11 mouse cellular contexts compared by ENCODE assay signal in genomic region chr2:116019466-116019794, GRCm38 (mm10). TPM values are rescaled to one million over a fixed set of nuclear protein-coding genes. Genes with fewer than 3 reads are reported as not detected.
DNase-seq lines count a peak whose midpoint lies in the region; ATAC-seq and TF ChIP-seq lines count a peak whose summit lies in the region.
"Had no signal": no experiment of that assay in that cellular context is flagged by ENCODE, and none has a peak within 500 bp of the region (broad histone marks: within the 10 kb centered on the region; RNA-seq: fewer than 3 reads in every experiment).

No protein-coding gene starts in this region.

- peak; percentile 27; the same call in 1 of the 2 replicates for ATAC-seq in intestine, embryonic 15.5 days
- no peak for ATAC-seq in intestine, embryonic 16.5 days
- ATAC-seq in forebrain, embryonic 11.5 days (replicated peaks; ENCODE audit: low FRiP score), result peak; percentile 42
- peak; percentile 49 for ATAC-seq in intestine, postnatal 0 days
- ATAC-seq in neural tube, embryonic 13.5 days (ENCODE audit: low read depth), result peak; percentile 20; the same call in 1 of the 2 replicates
- ATAC-seq in heart, embryonic 11.5 days (replicated peaks; ENCODE audit: insufficient number of reproducible peaks, low FRiP score, low TSS enrichment), result no peak
- ATAC-seq: Patski had no signal

- H3K4me1 ChIP-seq in intestine, embryonic 15.5 days (replicated peaks), result peaks cover 15% of the 10 kb centered on the region
- peaks cover 16% of the 10 kb centered on the region for H3K4me1 ChIP-seq in intestine, embryonic 16.5 days (ENCODE audit: control insufficient read depth, insufficient read depth, low read length)
- peaks cover 26% of the 10 kb centered on the region for H3K4me1 ChIP-seq in forebrain, embryonic 11.5 days (replicated peaks; ENCODE audit: control insufficient read depth, insufficient read depth, low read length)
- no peaks in the 10 kb centered on the region for H3K4me1 ChIP-seq in intestine, postnatal 0 days (replicated peaks; ENCODE audit: control insufficient read depth, insufficient read depth, low read length)
- H3K4me1 ChIP-seq in neural tube, embryonic 13.5 days (replicated peaks), result peaks cover 46% of the 10 kb centered on the region
- H3K4me1 ChIP-seq in heart, embryonic 11.5 days (ENCODE audit: control insufficient read depth, insufficient read depth, low read length), result peaks cover 20% of the 10 kb centered on the region
- H3K4me1 ChIP-seq: liver, embryonic 15.5 days had no signal

- no peak overlapping the region for H3K9ac ChIP-seq in intestine, embryonic 15.5 days
- no peak overlapping the region for H3K9ac ChIP-seq in intestine, embryonic 16.5 days (ENCODE audit: low read depth, low read length)
- peak overlapping the region; percentile 40 for H3K9ac ChIP-seq in forebrain, embryonic 11.5 days (ENCODE audit: low read length)
- no peak overlapping the region for H3K9ac ChIP-seq in intestine, postnatal 0 days (ENCODE audit: low read depth, low read length)
- no peak overlapping the region for H3K9ac ChIP-seq in neural tube, embryonic 13.5 days
- no peak overlapping the region for H3K9ac ChIP-seq in heart, embryonic 11.5 days (ENCODE audit: low read depth, low read length)
- H3K9ac ChIP-seq: liver, embryonic 15.5 days had no signal

- no peaks in the 10 kb centered on the region for H3K9me3 ChIP-seq in intestine, embryonic 15.5 days
- no peaks in the 10 kb centered on the region for H3K9me3 ChIP-seq in intestine, embryonic 16.5 days (ENCODE audit: control insufficient read depth, low read length)
- no peaks in the 10 kb centered on the region for H3K9me3 ChIP-seq in forebrain, embryonic 11.5 days (ENCODE audit: control insufficient read depth, low read length)
- no peaks in the 10 kb centered on the region for H3K9me3 ChIP-seq in intestine, postnatal 0 days (ENCODE audit: control insufficient read depth)
- no peaks in the 10 kb centered on the region for H3K9me3 ChIP-seq in neural tube, embryonic 13.5 days
- no peaks in the 10 kb centered on the region for H3K9me3 ChIP-seq in heart, embryonic 11.5 days (replicated peaks; ENCODE audit: control insufficient read depth, low read length)
- H3K9me3 ChIP-seq: liver, embryonic 15.5 days had no signal

- DNase-seq in forebrain, embryonic 11.5 days (ENCODE audit: low spot score), result no peak
- DNase-seq in lung, postnatal 4 days, result no peak
- DNase-seq in cerebellum, adult 11 months, result no peak
- DNase-seq: B cell, adult 2 months had no signal

- WGBS in intestine, embryonic 15.5 days, result 63% methylated on average over 6 of the region's 6 CpGs
- WGBS in intestine, embryonic 16.5 days, result 59% methylated on average over 6 of the region's 6 CpGs
- WGBS in forebrain, embryonic 11.5 days, result 13% methylated on average over 6 of the region's 6 CpGs
- WGBS in intestine, postnatal 0 days, result 63% methylated on average over 6 of the region's 6 CpGs
- WGBS in neural tube, embryonic 13.5 days, result 12% methylated on average over 6 of the region's 6 CpGs
- WGBS in heart, embryonic 11.5 days (ENCODE audit: insufficient replicate concordance), result 71% methylated on average over 6 of the region's 6 CpGs

- no peak overlapping the region for H3K4me2 ChIP-seq in intestine, embryonic 15.5 days (replicated peaks)
- no peak overlapping the region for H3K4me2 ChIP-seq in intestine, embryonic 16.5 days (ENCODE audit: low read depth, low read length)
- H3K4me2 ChIP-seq in forebrain, embryonic 11.5 days (ENCODE audit: low read depth, low read length, severe bottlenecking), result peak overlapping the region; percentile 35; the same call in 1 of the 2 replicates
- no peak overlapping the region for H3K4me2 ChIP-seq in intestine, postnatal 0 days (replicated peaks; ENCODE audit: low read depth)
- H3K4me2 ChIP-seq in neural tube, embryonic 13.5 days, result peak overlapping the region; percentile 42; the same call in 1 of the 2 replicates
- H3K4me2 ChIP-seq in heart, embryonic 11.5 days, result no peak overlapping the region
- H3K4me2 ChIP-seq: liver, embryonic 15.5 days had no signal

- H3K36me3 ChIP-seq in intestine, embryonic 15.5 days, result no peaks in the 10 kb centered on the region
- no peaks in the 10 kb centered on the region for H3K36me3 ChIP-seq in intestine, embryonic 16.5 days (ENCODE audit: control insufficient read depth, insufficient read depth, low read length)
- no peaks in the 10 kb centered on the region for H3K36me3 ChIP-seq in forebrain, embryonic 11.5 days (ENCODE audit: control insufficient read depth, insufficient read depth, low read length)
- no peaks in the 10 kb centered on the region for H3K36me3 ChIP-seq in intestine, postnatal 0 days (ENCODE audit: control insufficient read depth, insufficient read depth)
- no peaks in the 10 kb centered on the region for H3K36me3 ChIP-seq in neural tube, embryonic 13.5 days
- peaks cover 5% of the 10 kb centered on the region; the same call in 1 of the 2 replicates for H3K36me3 ChIP-seq in heart, embryonic 11.5 days (ENCODE audit: control insufficient read depth, insufficient read depth, low read length)
- H3K36me3 ChIP-seq: liver, embryonic 15.5 days had no signal

- H3K27me3 ChIP-seq in intestine, embryonic 15.5 days (replicated peaks), result no peaks in the 10 kb centered on the region
- H3K27me3 ChIP-seq in intestine, embryonic 16.5 days (replicated peaks; ENCODE audit: control insufficient read depth, insufficient read depth, low read length), result no peaks in the 10 kb centered on the region
- no peaks in the 10 kb centered on the region for H3K27me3 ChIP-seq in forebrain, embryonic 11.5 days (ENCODE audit: control insufficient read depth, insufficient read depth, low read length)
- H3K27me3 ChIP-seq in intestine, postnatal 0 days (replicated peaks; ENCODE audit: control insufficient read depth, insufficient read depth, low read length), result no peaks in the 10 kb centered on the region
- no peaks in the 10 kb centered on the region for H3K27me3 ChIP-seq in neural tube, embryonic 13.5 days
- no peaks in the 10 kb centered on the region for H3K27me3 ChIP-seq in heart, embryonic 11.5 days (ENCODE audit: control insufficient read depth, insufficient read depth, low read length)
- H3K27me3 ChIP-seq: liver, embryonic 15.5 days; Patski had no signal

- no peak for TF ChIP-seq CTCF in intestine, postnatal 0 days (IDR thresholded peaks at IDR 0.05; ENCODE audit: low read depth)

- no peak overlapping the region for H3K4me3 ChIP-seq in intestine, embryonic 15.5 days (replicated peaks)
- H3K4me3 ChIP-seq in intestine, embryonic 16.5 days (ENCODE audit: low read length), result no peak overlapping the region
- no peak overlapping the region for H3K4me3 ChIP-seq in forebrain, embryonic 11.5 days (ENCODE audit: low read depth, low read length)
- no peak overlapping the region for H3K4me3 ChIP-seq in intestine, postnatal 0 days (ENCODE audit: low read depth, low read length)
- H3K4me3 ChIP-seq in neural tube, embryonic 13.5 days, result no peak overlapping the region
- H3K4me3 ChIP-seq in heart, embryonic 11.5 days (ENCODE audit: low read depth, low read length), result no peak overlapping the region
- H3K4me3 ChIP-seq: liver, embryonic 15.5 days had no signal

- no peak overlapping the region for H3K27ac ChIP-seq in intestine, embryonic 15.5 days
- H3K27ac ChIP-seq in intestine, embryonic 16.5 days (ENCODE audit: low read length), result no peak overlapping the region
- H3K27ac ChIP-seq in forebrain, embryonic 11.5 days (ENCODE audit: low read depth, low read length), result peak overlapping the region; percentile 90
- H3K27ac ChIP-seq in intestine, postnatal 0 days (ENCODE audit: low read depth, low read length), result no peak overlapping the region
- H3K27ac ChIP-seq in neural tube, embryonic 13.5 days (replicated peaks), result peak overlapping the region; percentile 85
- H3K27ac ChIP-seq in heart, embryonic 11.5 days (ENCODE audit: low read depth, low read length), result no peak overlapping the region
- H3K27ac ChIP-seq: liver, embryonic 15.5 days had no signal

RNA-seq across cellular contexts. Expression of gene Meis2, which starts 46.2 kb away (rescaled TPM):
- polyA plus RNA-seq in intestine, embryonic 15.5 days (2015; fragmentation: Nextera tagmentation; extraction: Ambion mirVana), result 39.9 and 41.5 TPM in 2 replicates
- 25.7 and 26.8 TPM in 2 replicates for polyA plus RNA-seq in intestine, embryonic 16.5 days (2015; fragmentation: Nextera tagmentation; extraction: Ambion mirVana)
- 75.4 and 77.2 TPM in 2 replicates for polyA plus RNA-seq in forebrain, embryonic 11.5 days (2014; fragmentation: Nextera tagmentation; extraction: Ambion mirVana)
- 13.1 and 14.0 TPM in 2 replicates for polyA plus RNA-seq in intestine, postnatal 0 days (2015; fragmentation: Nextera tagmentation; extraction: Ambion mirVana)
- 92.0 and 98.7 TPM in 2 replicates for polyA plus RNA-seq in neural tube, embryonic 13.5 days (2015; fragmentation: Nextera tagmentation; extraction: Ambion mirVana)
- polyA plus RNA-seq in heart, embryonic 11.5 days (2014; fragmentation: Nextera tagmentation; extraction: Ambion mirVana), result 50.5 and 59.8 TPM in 2 replicates

Comparison
In these comparisons a context has a peak if more than half of its experiments do, and no peak if none do; other contexts are left out.
1. ATAC-seq: peak in intestine, embryonic 15.5 days (single experiment), forebrain, embryonic 11.5 days (single experiment), intestine, postnatal 0 days (single experiment) and neural tube, embryonic 13.5 days (single experiment); none in intestine, embryonic 16.5 days (single experiment) and heart, embryonic 11.5 days (single experiment).
2. H3K27ac ChIP-seq: peak in forebrain, embryonic 11.5 days (single experiment) and neural tube, embryonic 13.5 days (single experiment); none in intestine, embryonic 15.5 days (single experiment), intestine, embryonic 16.5 days (single experiment), intestine, postnatal 0 days (single experiment) and heart, embryonic 11.5 days (single experiment).
3. H3K4me2 ChIP-seq: peak in forebrain, embryonic 11.5 days (single experiment) and neural tube, embryonic 13.5 days (single experiment); none in intestine, embryonic 15.5 days (single experiment), intestine, embryonic 16.5 days (single experiment), intestine, postnatal 0 days (single experiment) and heart, embryonic 11.5 days (single experiment).